Mouse (Mus musculus) liver, adult 2 months (tissue): ENCODE results near the gene Icam4. TPM values are rescaled to one million over a fixed set of nuclear protein-coding genes. Genes with fewer than 3 reads are reported as not detected.
"Not testable (repeated sequence)": the region's sequence is repeated elsewhere in the genome, so short reads cannot be mapped to it uniquely, and the experiment has no call there.

ENCODE experiments used
- DNase-seq: peaks from one replicate; pipeline ENCODE4 v3.0.0-alpha.2; 2011; ENCODE audit warnings: low read depth, low spot score; ENCODE audit errors: extremely low read depth
- H3K27ac ChIP-seq: fragments of 200-500 bp; replicated peaks from 2 replicates; pipeline ENCODE4 v1.5.1; 2012; ENCODE audit warnings: low read depth, mild to moderate bottlenecking, control low read depth, inconsistent platforms, low read length; ENCODE audit not compliant: insufficient read depth
- H3K27me3 ChIP-seq: fragments of 200-500 bp; 2 replicates; pipeline ENCODE4 v1.6.1; 2012; ENCODE audit warnings: mild to moderate bottlenecking, moderate library complexity, low read length, inconsistent platforms; ENCODE audit not compliant: control insufficient read depth, insufficient read depth
- H3K36me3 ChIP-seq: fragments of 200-500 bp; 2 replicates; pipeline ENCODE4 v1.6.1; 2012; ENCODE audit warnings: low read length, inconsistent platforms; ENCODE audit not compliant: control insufficient read depth, insufficient read depth
- H3K4me1 ChIP-seq: fragments of 200-500 bp; 2 replicates; pipeline ENCODE4 v1.6.1; 2011; ENCODE audit warnings: low read length; ENCODE audit not compliant: control insufficient read depth, insufficient read depth
- H3K4me3 ChIP-seq: fragments of 200-500 bp; 2 replicates; pipeline ENCODE4 v1.5.1; 2011; ENCODE audit warnings: low read depth, mild to moderate bottlenecking, control low read depth, low read length, moderate library complexity; ENCODE audit not compliant: insufficient read depth
- H3K79me2 ChIP-seq: fragments of 200-500 bp; 2 replicates; pipeline ENCODE4 v1.6.1; 2012; ENCODE audit warnings: inconsistent platforms, mild to moderate bottlenecking, low read length, moderate library complexity; ENCODE audit not compliant: control insufficient read depth, insufficient read depth
- H3K9ac ChIP-seq: fragments of 200-500 bp; 2 replicates; pipeline ENCODE4 v1.6.1; 2012; ENCODE audit warnings: low read depth, mild to moderate bottlenecking, control low read depth, inconsistent platforms, low read length
- CTCF ChIP-seq: fragments of 200-500 bp; IDR thresholded peaks from 2 replicates; pipeline ENCODE4 v1.5.1; 2011; ENCODE audit warnings: low read depth, low read length, control low read depth
- POLR2A ChIP-seq: fragments of 200-500 bp; IDR thresholded peaks from 2 replicates; pipeline ENCODE4 v1.6.1; 2011; ENCODE audit warnings: low read length, control low read depth; ENCODE audit not compliant: insufficient read depth; ENCODE audit errors: extremely low read depth
- WGBS: fragments of 180-500 bp; shearing (Covaris S2); methylation state at CpG from one replicate; pipeline ENCODE4 v1.1.7; 2018; 5-methylcytosine and 5-hydroxymethylcytosine counted together
- polyA plus RNA-seq: library from polyadenylated mRNA; depleted of rRNA; stranded (reverse); fragments of >200 nt; gene quantifications from 2 replicates; pipeline ENCODE4 v1.2.3, GENCODE M21; 2012
- total RNA-seq: library from RNA; depleted of rRNA; stranded (reverse); fragments of >200 nt; gene quantifications from 2 replicates; pipeline ENCODE4 v1.2.3, GENCODE M21; 2014

Icam4 gene
- total and polyA plus RNA-seq, 2 experiments = 0.28 to 0.81 TPM

GRCm38 (mm10) chr9:21008007-21008406 lies 21.2 kb upstream of the Icam4 start:
- Histone ChIP-seq H3K4me1 (no peaks in the 10 kb centered on the region; the same call in 1 of the 2 replicates), H3K4me3 (no peak overlapping the region), H3K36me3 (peaks cover 19% of the 10 kb centered on the region; the same call in 1 of the 2 replicates), H3K27ac (no peak overlapping the region), H3K79me2 (no peaks in the 10 kb centered on the region), H3K9ac (no peak overlapping the region), H3K27me3 (no peaks in the 10 kb centered on the region)
- TF ChIP-seq CTCF (peak; percentile 22; the same call in 1 of the 2 replicates), POLR2A (no peak)
- 87% methylated on average over 7 of the region's 7 CpGs for WGBS
- DNase-seq = no peak

- WGBS = 12% methylated on average over 2 of the region's 2 CpGs
- Histone ChIP-seq H3K9ac (no peak overlapping the region), H3K36me3 (peaks cover 11% of the 10 kb centered on the region; the same call in 1 of the 2 replicates), H3K4me1 (peaks cover 2% of the 10 kb centered on the region; the same call in 1 of the 2 replicates), H3K27ac (no peak overlapping the region), H3K27me3 (no peaks in the 10 kb centered on the region), H3K79me2 (no peaks in the 10 kb centered on the region), H3K4me3 (no peak overlapping the region)
- DNase-seq = no peak
- TF ChIP-seq POLR2A (no peak), CTCF (no peak)
These were observed 18.8 kb upstream of the Icam4 start for GRCm38 (mm10) chr9:21010362-21010761.

- not testable (repeated sequence) for H3K4me3 ChIP-seq, H3K27ac ChIP-seq, DNase-seq, H3K4me1 ChIP-seq, H3K79me2 ChIP-seq, H3K27me3 ChIP-seq, H3K9ac ChIP-seq
- 74% methylated on average over 9 of the region's 9 CpGs for WGBS
- peaks cover 11% of the 10 kb centered on the region; the same call in 1 of the 2 replicates for H3K36me3 ChIP-seq
These were observed 18.1 kb upstream of the Icam4 start for GRCm38 (mm10) chr9:21010939-21011541.

GRCm38 (mm10) chr9:21011846-21012312 lies 17.3 kb upstream of the Icam4 start:
- DNase-seq = no peak
- Histone ChIP-seq H3K27ac (no peak overlapping the region; the same call in 1 of the 2 replicates), H3K36me3 (peaks cover 9% of the 10 kb centered on the region; the same call in 1 of the 2 replicates), H3K27me3 (no peaks in the 10 kb centered on the region), H3K9ac (no peak overlapping the region), H3K79me2 (peaks cover 4% of the 10 kb centered on the region; the same call in 1 of the 2 replicates), H3K4me3 (no peak overlapping the region), H3K4me1 (peaks cover 2% of the 10 kb centered on the region; the same call in 1 of the 2 replicates)
- 42% methylated on average over 5 of the region's 5 CpGs for WGBS
- no peak for TF ChIP-seq POLR2A
- no peak for TF ChIP-seq CTCF

- H3K4me1 ChIP-seq = peaks cover 6% of the 10 kb centered on the region; the same call in 1 of the 2 replicates
- H3K27me3 ChIP-seq = no peaks in the 10 kb centered on the region
- no peak overlapping the region for H3K9ac ChIP-seq
- H3K36me3 ChIP-seq = peaks cover 7% of the 10 kb centered on the region; the same call in 1 of the 2 replicates
- H3K27ac ChIP-seq = no peak overlapping the region; the same call in 1 of the 2 replicates
- no peak overlapping the region for H3K4me3 ChIP-seq
- no peak for DNase-seq
- WGBS = 38% methylated on average over 1 of the region's 1 CpGs
- TF ChIP-seq CTCF = no peak
- TF ChIP-seq POLR2A = no peak
- H3K79me2 ChIP-seq = peaks cover 4% of the 10 kb centered on the region; the same call in 1 of the 2 replicates
These were observed 16.8 kb upstream of the Icam4 start for GRCm38 (mm10) chr9:21012368-21012767.
